Mouse (Mus musculus): ENCODE results near the gene Abcc1. TPM values are rescaled to one million over a fixed set of nuclear protein-coding genes. Genes with fewer than 3 reads are reported as not detected.

The Abcc1 gene
- polyA plus RNA-seq, 1 experiment from 2014 or later = 2.7 TPM

- Histone ChIP-seq H3K9ac (ENCODE audit: low read depth, low read length) (no peak overlapping the region), H3K4me3 (ENCODE audit: low read depth, low read length) (no peak overlapping the region), H3K27me3 (ENCODE audit: control insufficient read depth, insufficient read depth, low read length) (no peaks in the 10 kb centered on the region), H3K4me1 (ENCODE audit: control insufficient read depth, insufficient read depth, low read length) (no peaks in the 10 kb centered on the region), H3K27ac (ENCODE audit: low read depth, low read length) (no peak overlapping the region), H3K36me3 (ENCODE audit: control insufficient read depth, insufficient read depth, low read length) (no peaks in the 10 kb centered on the region), H3K4me2 (no peak overlapping the region), H3K9me3 (replicated peaks; ENCODE audit: control insufficient read depth, low read length) (no peaks in the 10 kb centered on the region)
- 68% methylated on average over 3 of the region's 3 CpGs for WGBS (ENCODE audit: insufficient replicate concordance)
- ATAC-seq (replicated peaks; ENCODE audit: insufficient number of reproducible peaks, low FRiP score, low TSS enrichment) = no peak
These were observed 9.1 kb upstream of the Abcc1 start for GRCm38 (mm10) chr16:14352234-14352633.

- H3K4me2 ChIP-seq = no peak overlapping the region
- no peaks in the 10 kb centered on the region for H3K36me3 ChIP-seq (ENCODE audit: control insufficient read depth, insufficient read depth, low read length)
- no peaks in the 10 kb centered on the region for H3K9me3 ChIP-seq (replicated peaks; ENCODE audit: control insufficient read depth, low read length)
- WGBS (ENCODE audit: insufficient replicate concordance) = 65% methylated on average over 5 of the region's 5 CpGs
- H3K4me1 ChIP-seq (ENCODE audit: control insufficient read depth, insufficient read depth, low read length) = no peaks in the 10 kb centered on the region
- H3K4me3 ChIP-seq (ENCODE audit: low read depth, low read length) = no peak overlapping the region
- no peak overlapping the region for H3K27ac ChIP-seq (ENCODE audit: low read depth, low read length)
- no peak overlapping the region for H3K9ac ChIP-seq (ENCODE audit: low read depth, low read length)
- ATAC-seq (replicated peaks; ENCODE audit: insufficient number of reproducible peaks, low FRiP score, low TSS enrichment) = no peak
- no peaks in the 10 kb centered on the region for H3K27me3 ChIP-seq (ENCODE audit: control insufficient read depth, insufficient read depth, low read length)
These were observed 8.7 kb upstream of the Abcc1 start for GRCm38 (mm10) chr16:14352663-14353062.

GRCm38 (mm10) chr16:14357859-14358258 is 3.5 kb upstream of the Abcc1 start:
- peaks cover 20% of the 10 kb centered on the region for H3K27me3 ChIP-seq (ENCODE audit: control insufficient read depth, insufficient read depth, low read length)
- H3K36me3 ChIP-seq (ENCODE audit: control insufficient read depth, insufficient read depth, low read length) = no peaks in the 10 kb centered on the region
- no peak overlapping the region for H3K4me3 ChIP-seq (ENCODE audit: low read depth, low read length)
- no peak overlapping the region for H3K27ac ChIP-seq (ENCODE audit: low read depth, low read length)
- H3K4me2 ChIP-seq = no peak overlapping the region
- H3K9ac ChIP-seq (ENCODE audit: low read depth, low read length) = no peak overlapping the region
- 42% methylated on average over 2 of the region's 2 CpGs for WGBS (ENCODE audit: insufficient replicate concordance)
- ATAC-seq (replicated peaks; ENCODE audit: insufficient number of reproducible peaks, low FRiP score, low TSS enrichment) = no peak
- H3K4me1 ChIP-seq (ENCODE audit: control insufficient read depth, insufficient read depth, low read length) = 0 out of 2 replicates have a peak, but pooled peaks cover 2% of the 10 kb centered on the region
- no peaks in the 10 kb centered on the region for H3K9me3 ChIP-seq (replicated peaks; ENCODE audit: control insufficient read depth, low read length)

- ATAC-seq (replicated peaks; ENCODE audit: insufficient number of reproducible peaks, low FRiP score, low TSS enrichment) = no peak
- Histone ChIP-seq H3K36me3 (ENCODE audit: control insufficient read depth, insufficient read depth, low read length) (no peaks in the 10 kb centered on the region), H3K4me3 (ENCODE audit: low read depth, low read length) (no peak overlapping the region), H3K9me3 (replicated peaks; ENCODE audit: control insufficient read depth, low read length) (no peaks in the 10 kb centered on the region), H3K27ac (ENCODE audit: low read depth, low read length) (no peak overlapping the region), H3K4me2 (no peak overlapping the region), H3K4me1 (ENCODE audit: control insufficient read depth, insufficient read depth, low read length) (0 out of 2 replicates have a peak, but pooled peaks cover 2% of the 10 kb centered on the region), H3K9ac (ENCODE audit: low read depth, low read length) (no peak overlapping the region), H3K27me3 (ENCODE audit: control insufficient read depth, insufficient read depth, low read length) (peaks cover 27% of the 10 kb centered on the region)
- 68% methylated on average over 1 of the region's 1 CpGs for WGBS (ENCODE audit: insufficient replicate concordance)
These were observed 2.8 kb upstream of the Abcc1 start for GRCm38 (mm10) chr16:14358531-14358930.

GRCm38 (mm10) chr16:14360931-14361330 is 427 bp upstream of the Abcc1 start:
- Histone ChIP-seq H3K9ac (ENCODE audit: low read depth, low read length) (peak overlapping the region; percentile 80), H3K36me3 (ENCODE audit: control insufficient read depth, insufficient read depth, low read length) (no peaks in the 10 kb centered on the region), H3K27ac (ENCODE audit: low read depth, low read length) (no peak overlapping the region), H3K4me1 (ENCODE audit: control insufficient read depth, insufficient read depth, low read length) (0 out of 2 replicates have a peak, but pooled peaks cover 2% of the 10 kb centered on the region), H3K4me2 (peak overlapping the region; percentile 96), H3K9me3 (replicated peaks; ENCODE audit: control insufficient read depth, low read length) (no peaks in the 10 kb centered on the region), H3K4me3 (ENCODE audit: low read depth, low read length) (peak overlapping the region; percentile 74), H3K27me3 (ENCODE audit: control insufficient read depth, insufficient read depth, low read length) (peaks cover 30% of the 10 kb centered on the region)
- WGBS (ENCODE audit: insufficient replicate concordance) = 2% methylated on average over 7 of the region's 7 CpGs
- no peak for ATAC-seq (replicated peaks; ENCODE audit: insufficient number of reproducible peaks, low FRiP score, low TSS enrichment)

- no peak for ATAC-seq (replicated peaks; ENCODE audit: insufficient number of reproducible peaks, low FRiP score, low TSS enrichment)
These were observed 902 bp downstream of the Abcc1 start for GRCm38 (mm10) chr16:14362099-14362820.

GRCm38 (mm10) chr16:14363496-14363895 is 2.1 kb downstream of the Abcc1 start:
- H3K4me2 ChIP-seq = no peak overlapping the region
- no peak overlapping the region for H3K27ac ChIP-seq (ENCODE audit: low read depth, low read length)
- H3K4me3 ChIP-seq (ENCODE audit: low read depth, low read length) = no peak overlapping the region
- no peaks in the 10 kb centered on the region for H3K36me3 ChIP-seq (ENCODE audit: control insufficient read depth, insufficient read depth, low read length)
- 78% methylated on average over 3 of the region's 3 CpGs for WGBS (ENCODE audit: insufficient replicate concordance)
- 0 out of 2 replicates have a peak, but pooled peaks cover 2% of the 10 kb centered on the region for H3K4me1 ChIP-seq (ENCODE audit: control insufficient read depth, insufficient read depth, low read length)
- peaks cover 30% of the 10 kb centered on the region for H3K27me3 ChIP-seq (ENCODE audit: control insufficient read depth, insufficient read depth, low read length)
- no peak for ATAC-seq (replicated peaks; ENCODE audit: insufficient number of reproducible peaks, low FRiP score, low TSS enrichment)
- no peaks in the 10 kb centered on the region for H3K9me3 ChIP-seq (replicated peaks; ENCODE audit: control insufficient read depth, low read length)
- H3K9ac ChIP-seq (ENCODE audit: low read depth, low read length) = no peak overlapping the region

More at GRCm38 (mm10) chr16:14362099-14362820, 902 bp downstream of the Abcc1 start:
- Histone ChIP-seq H3K27me3 (ENCODE audit: control insufficient read depth, insufficient read depth, low read length) (peaks cover 30% of the 10 kb centered on the region), H3K4me2 (peak overlapping the region; percentile 96), H3K4me3 (ENCODE audit: low read depth, low read length) (peak overlapping the region; percentile 74), H3K9me3 (replicated peaks; ENCODE audit: control insufficient read depth, low read length) (no peaks in the 10 kb centered on the region), H3K27ac (ENCODE audit: low read depth, low read length) (no peak overlapping the region), H3K36me3 (ENCODE audit: control insufficient read depth, insufficient read depth, low read length) (no peaks in the 10 kb centered on the region), H3K4me1 (ENCODE audit: control insufficient read depth, insufficient read depth, low read length) (0 out of 2 replicates have a peak, but pooled peaks cover 2% of the 10 kb centered on the region), H3K9ac (ENCODE audit: low read depth, low read length) (peak overlapping the region; percentile 80; the same call in 1 of the 2 replicates)
- 36% methylated on average over 7 of the region's 7 CpGs for WGBS (ENCODE audit: insufficient replicate concordance)

- H3K9me3 ChIP-seq (replicated peaks; ENCODE audit: control insufficient read depth, low read length) = no peaks in the 10 kb centered on the region
- H3K4me3 ChIP-seq (ENCODE audit: low read depth, low read length) = no peak overlapping the region
- ATAC-seq (replicated peaks; ENCODE audit: insufficient number of reproducible peaks, low FRiP score, low TSS enrichment) = no peak
- peaks cover 26% of the 10 kb centered on the region for H3K27me3 ChIP-seq (ENCODE audit: control insufficient read depth, insufficient read depth, low read length)
- no peak overlapping the region for H3K9ac ChIP-seq (ENCODE audit: low read depth, low read length)
- H3K4me2 ChIP-seq = no peak overlapping the region
- H3K27ac ChIP-seq (ENCODE audit: low read depth, low read length) = no peak overlapping the region
- WGBS (ENCODE audit: insufficient replicate concordance) = 86% methylated on average over 6 of the region's 6 CpGs
- H3K4me1 ChIP-seq (ENCODE audit: control insufficient read depth, insufficient read depth, low read length) = 0 out of 2 replicates have a peak, but pooled peaks cover 2% of the 10 kb centered on the region
- no peaks in the 10 kb centered on the region for H3K36me3 ChIP-seq (ENCODE audit: control insufficient read depth, insufficient read depth, low read length)
These were observed 2.7 kb downstream of the Abcc1 start for GRCm38 (mm10) chr16:14364066-14364465.

GRCm38 (mm10) chr16:14365457-14365856 is 4.1 kb downstream of the Abcc1 start:
- H3K36me3 ChIP-seq (ENCODE audit: control insufficient read depth, insufficient read depth, low read length) = no peaks in the 10 kb centered on the region
- 0 out of 2 replicates have a peak, but pooled peaks cover 2% of the 10 kb centered on the region for H3K4me1 ChIP-seq (ENCODE audit: control insufficient read depth, insufficient read depth, low read length)
- H3K9ac ChIP-seq (ENCODE audit: low read depth, low read length) = no peak overlapping the region
- H3K4me2 ChIP-seq = no peak overlapping the region
- no peaks in the 10 kb centered on the region for H3K9me3 ChIP-seq (replicated peaks; ENCODE audit: control insufficient read depth, low read length)
- no peak for ATAC-seq (replicated peaks; ENCODE audit: insufficient number of reproducible peaks, low FRiP score, low TSS enrichment)
- H3K27ac ChIP-seq (ENCODE audit: low read depth, low read length) = no peak overlapping the region
- peaks cover 21% of the 10 kb centered on the region for H3K27me3 ChIP-seq (ENCODE audit: control insufficient read depth, insufficient read depth, low read length)
- H3K4me3 ChIP-seq (ENCODE audit: low read depth, low read length) = no peak overlapping the region
- WGBS (ENCODE audit: insufficient replicate concordance) = 55% methylated on average over 4 of the region's 4 CpGs
